Mouse (Mus musculus) kidney, postnatal 4 days (tissue): Measurements from ENCODE around the gene Atp8b2.

ENCODE experiments used
- DNase-seq, 2 experiments: peaks; one replicate each; pipeline ENCODE4 v3.0.0; 2021; ENCODE audit warnings: mixed read lengths in 2 of 2

The Atp8b2 gene

DNA sequence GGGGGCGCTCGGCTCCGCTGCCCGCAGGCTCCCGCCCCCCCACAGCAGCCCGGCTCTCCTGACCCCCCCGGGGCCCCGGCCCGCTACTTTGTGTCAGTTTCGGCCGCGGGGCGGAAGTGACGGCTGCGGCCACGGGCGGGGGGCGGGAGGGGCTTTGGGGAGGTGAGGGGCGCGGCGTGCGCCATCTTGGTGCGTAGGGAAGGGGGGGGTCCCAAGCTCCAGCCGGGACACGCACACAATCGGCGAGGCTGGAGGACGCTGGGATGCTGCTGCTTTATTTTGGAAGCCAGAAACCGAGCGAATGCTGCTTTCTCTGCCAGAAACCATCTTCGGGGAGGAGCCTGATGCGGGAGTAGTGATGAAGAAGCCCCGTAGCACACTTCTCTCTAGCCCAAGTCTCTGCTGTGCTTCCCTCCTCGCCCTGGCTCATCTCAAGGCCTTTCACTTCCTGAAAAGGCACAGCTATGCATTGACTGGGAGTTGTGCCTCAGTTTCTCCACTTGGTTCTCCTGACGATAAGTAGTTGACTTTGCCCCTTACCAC lies at the start of gene Atp8b2:
Atp8b2 (minus strand) TSS at position 288 of the 543 bp plus-strand sequence.
- peak; percentile 84 to 89 for DNase-seq

DNA sequence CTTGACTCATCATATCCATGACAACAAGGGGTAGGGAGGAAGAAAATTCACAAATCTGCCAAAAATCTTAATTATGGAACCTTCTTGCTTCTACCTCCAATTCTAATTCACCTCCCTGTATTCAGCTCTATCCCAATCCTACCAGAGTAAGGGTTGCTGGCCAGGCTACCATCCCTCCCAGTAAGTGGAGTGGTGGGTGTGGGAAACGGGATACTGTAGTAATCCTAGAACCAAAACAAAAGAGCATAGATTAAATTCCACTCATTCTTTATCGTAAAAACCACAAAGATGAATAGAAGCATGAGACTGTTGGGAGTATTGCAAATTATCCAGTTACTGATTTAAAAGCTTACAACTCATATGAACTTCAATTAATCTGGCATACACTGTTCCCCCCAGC lies 47.0 kb upstream of the Atp8b2 start:
- DNase-seq: no peak

DNA sequence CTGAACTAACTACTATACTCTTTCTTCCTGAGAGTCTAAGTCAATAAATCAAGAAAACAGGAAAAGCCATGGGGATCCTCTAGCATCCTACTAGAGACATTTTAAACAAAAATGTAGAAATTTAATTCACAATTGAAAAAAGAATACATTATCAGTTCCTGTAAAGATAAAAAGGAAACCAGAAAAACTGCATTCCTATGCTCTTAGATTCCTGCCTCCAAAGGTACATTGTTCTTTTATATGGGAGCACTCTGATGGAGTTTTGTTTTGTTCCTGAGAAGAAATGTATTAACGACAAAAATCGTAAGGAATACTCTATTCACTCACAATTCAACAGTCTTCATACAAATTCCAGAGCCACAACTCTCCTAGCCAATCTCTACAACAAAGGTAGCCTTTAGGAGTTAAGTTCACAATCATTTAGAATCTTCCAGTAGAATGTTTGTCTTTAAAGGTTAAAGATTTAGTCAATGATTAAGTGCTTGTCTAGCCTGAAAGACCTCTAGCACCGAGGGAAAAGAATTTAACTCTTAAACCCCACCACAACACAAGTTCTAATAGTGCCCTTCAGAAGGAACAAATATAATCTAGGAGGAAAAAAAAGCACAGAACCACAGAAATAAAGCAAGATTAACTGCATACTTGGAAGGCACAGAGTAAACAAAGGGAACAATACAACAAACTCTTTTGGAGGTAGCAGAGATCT lies 40.9 kb upstream of the Atp8b2 start:
- no peak for DNase-seq

DNA sequence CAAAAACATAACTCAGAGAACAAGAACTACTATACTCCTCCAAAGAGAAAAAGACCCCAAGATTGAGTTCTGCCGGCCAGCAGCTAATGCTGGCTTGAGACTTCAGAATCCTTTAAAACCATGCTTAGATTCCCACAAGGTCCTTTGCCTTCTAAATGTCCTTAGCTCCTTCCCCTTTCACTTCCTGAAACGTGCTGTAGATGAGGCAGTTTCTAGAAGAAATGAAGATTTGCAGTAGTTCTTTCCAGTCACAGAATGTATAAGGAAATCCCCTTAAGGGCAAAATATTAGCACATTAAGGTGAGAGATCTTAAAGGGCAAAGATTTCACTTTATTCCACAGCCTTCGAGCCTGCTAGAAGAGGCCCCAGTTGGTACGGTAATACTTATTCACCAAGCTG lies 36.5 kb upstream of the Atp8b2 start:
- DNase-seq: no peak

DNA sequence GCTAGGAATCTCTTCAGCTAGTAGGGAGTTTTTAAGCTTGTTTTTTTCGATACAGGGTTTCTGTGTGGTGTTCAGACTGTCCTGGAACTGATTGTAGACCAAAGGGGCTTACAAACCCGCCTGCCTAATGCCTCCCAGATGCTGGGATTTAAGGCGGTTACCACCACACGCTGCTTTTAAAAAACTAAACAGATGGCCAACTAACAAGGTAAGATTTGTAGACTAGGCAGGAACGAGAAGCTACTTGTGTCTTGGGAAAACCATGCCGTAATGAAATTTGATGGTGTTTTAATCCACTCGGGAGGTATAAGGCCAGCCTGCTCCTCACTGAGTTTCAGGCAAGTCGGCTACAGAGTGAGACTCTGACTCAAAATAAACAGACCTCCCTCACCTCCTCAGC lies 35.8 kb upstream of the Atp8b2 start:
- DNase-seq: peak in 1 of 2 experiments; percentile 18

DNA sequence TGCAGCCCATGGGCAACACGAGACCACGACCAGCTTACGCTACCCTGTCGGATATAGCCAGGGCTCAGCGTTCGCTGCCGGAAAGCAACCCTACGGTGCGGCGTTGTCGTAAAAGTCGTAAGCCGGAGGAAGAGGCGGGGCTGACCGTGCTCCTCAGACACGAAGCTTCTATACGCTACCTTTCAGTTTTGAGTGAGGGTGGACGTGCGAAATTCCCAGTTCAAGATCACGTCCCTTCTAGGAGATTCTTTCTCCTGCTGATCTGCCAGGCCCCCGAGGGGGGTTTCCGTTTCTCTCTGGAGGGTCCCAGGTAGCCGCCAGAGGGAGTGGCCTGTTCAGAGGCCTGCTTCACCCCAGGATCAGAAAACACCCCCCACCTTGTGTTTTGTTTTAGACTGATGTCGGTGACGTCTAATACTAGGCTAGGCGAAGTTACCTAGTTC lies 35.3 kb upstream of the Atp8b2 start, which contains the start of gene Hax1:
Hax1 (minus strand) TSS at position 169 of the 443 bp plus-strand sequence.
- DNase-seq: peak; percentile 96 to 97

DNA sequence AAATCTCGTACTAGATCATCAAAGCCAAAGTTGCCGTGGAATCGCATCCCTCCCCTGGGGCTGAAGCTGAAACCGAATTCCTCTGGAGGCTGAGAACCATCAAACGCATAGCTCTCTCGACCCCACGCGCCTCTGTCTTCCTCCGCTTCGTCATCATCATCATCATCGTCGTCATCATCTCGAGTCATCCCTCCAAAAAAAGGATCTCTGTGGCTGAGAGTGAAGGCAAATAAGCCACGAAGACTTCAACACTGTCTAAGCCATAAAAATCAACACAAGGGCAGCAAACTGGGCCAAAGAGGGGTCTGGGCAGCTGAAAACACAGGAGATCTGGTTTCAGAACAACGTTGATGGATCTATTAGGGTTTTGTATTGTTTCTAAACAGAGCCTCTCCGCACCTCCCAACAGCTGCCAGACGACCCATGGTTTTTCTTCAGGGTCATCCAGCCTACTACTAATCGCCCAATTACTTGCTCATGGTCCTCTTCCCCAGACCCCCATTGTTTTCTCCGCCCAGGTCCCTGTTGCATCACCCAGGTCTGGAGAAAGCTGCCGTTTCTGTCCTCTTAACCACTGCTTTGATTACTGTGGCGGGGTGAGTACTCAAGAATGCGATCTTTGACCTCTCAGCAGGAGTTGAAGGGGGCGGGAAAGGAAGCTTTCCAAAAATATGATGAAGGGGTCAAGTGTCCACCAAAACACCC lies 34.6 kb upstream of the Atp8b2 start:
- DNase-seq: peak; percentile 16 to 32

DNA sequence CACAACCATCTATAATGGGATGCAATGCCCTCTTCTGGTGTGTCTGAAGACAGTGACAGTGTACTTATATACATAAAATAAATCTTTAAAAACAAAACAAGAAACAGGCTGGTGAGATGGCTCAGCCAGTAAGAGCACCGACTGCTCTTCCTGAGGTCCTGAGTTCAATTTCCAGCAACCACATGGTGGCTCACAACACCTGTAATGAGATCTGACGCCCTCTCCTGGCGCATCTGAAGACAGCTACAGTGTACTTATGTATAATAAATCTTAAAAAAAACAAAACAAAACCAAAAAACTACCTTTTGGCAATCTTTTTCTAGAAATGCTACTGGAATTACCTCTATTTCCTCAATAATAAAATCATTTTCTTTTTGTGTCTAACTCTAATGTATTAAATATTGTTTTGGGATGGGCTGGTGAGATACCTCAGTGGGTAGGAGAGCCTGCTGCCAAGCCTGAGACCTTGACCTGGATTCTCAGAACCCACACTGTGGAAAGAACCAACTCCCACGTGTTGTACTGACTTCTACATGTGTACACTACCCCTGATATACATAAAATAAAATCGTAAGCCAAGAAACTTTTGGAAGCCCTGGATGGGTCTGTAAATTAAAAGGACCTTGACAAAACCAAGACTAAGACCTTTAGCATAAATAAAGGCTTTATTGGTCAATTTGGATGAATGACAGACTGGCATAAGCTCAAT lies 31.7 kb upstream of the Atp8b2 start:
- no peak for DNase-seq

DNA sequence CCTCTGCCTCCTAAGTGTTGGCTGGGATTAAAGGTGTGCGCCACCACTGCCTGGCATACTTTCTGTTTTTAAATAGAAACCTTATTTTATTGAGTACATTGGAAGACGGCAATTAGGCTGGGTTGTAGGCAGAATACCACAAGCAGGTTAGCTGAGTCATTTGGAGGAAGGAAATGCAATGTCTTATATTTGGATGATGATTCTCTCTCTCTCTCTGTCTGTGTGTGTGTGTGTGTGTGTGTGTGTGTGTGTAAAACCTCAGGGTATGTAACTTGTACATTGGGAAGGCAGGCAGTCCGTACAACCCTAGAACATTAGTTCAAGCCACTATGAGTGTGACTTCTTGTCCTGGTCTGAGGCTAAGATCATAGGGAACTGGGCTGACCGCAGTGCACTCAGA lies 24.5 kb upstream of the Atp8b2 start:
- DNase-seq: no peak

DNA sequence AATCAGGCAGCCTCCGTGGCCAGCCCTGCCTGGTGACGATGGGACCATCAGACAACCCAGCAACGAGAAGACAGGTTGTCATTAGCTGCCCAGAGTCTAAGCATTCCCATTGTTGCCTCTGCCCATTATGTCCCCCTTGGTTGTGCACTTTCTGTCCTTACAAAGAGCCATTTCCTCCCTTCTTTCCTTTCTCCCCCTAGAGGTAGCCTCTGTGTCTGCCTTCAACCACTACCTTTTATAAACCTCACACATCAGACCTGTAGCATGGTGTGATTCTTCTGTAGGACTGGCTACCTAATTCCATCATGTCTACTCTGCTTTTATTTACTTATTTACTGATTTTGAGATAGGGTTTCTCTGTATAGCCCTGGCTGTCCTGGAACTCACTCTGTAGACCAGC lies 23.9 kb upstream of the Atp8b2 start:
- DNase-seq: no peak

DNA sequence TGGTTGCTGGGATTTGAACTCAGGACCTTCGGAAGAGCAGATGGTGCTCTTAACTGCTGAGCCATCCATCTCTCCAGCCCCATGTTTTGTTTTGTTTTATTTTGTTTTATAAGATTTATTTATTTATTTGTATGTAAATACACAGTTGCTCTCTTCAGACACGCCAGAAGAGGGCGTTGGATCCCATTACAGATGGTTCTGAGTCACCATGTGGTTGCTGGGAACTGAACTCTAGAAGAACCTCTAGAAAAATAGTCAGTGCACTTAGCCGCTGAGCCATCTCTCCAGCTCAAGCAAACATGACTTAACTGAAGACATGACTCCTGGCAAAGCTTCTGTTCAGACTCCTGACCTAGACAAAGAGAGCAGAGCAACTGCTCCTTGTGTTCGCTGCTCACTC lies 19.1 kb upstream of the Atp8b2 start:
- no peak for DNase-seq

DNA sequence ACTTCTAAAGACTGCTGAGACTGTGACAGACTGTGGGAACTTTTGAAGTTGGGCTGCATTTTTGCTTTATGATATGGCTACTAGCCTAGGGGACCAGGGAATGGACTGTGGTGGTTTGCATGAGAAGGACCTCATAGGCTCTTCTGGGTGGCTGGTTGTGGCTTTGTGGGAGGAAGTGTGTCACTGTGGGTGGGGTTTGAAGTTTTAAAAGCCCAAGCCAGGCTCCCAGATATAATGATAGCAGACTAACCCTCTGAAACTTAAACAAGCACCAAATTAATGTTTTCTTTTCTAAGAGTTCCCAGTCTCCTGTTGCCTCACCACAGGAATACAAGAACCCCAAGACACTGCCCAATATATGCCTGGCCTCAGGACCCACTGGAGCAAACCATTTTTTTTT lies 13.6 kb upstream of the Atp8b2 start:
- DNase-seq: no peak

DNA sequence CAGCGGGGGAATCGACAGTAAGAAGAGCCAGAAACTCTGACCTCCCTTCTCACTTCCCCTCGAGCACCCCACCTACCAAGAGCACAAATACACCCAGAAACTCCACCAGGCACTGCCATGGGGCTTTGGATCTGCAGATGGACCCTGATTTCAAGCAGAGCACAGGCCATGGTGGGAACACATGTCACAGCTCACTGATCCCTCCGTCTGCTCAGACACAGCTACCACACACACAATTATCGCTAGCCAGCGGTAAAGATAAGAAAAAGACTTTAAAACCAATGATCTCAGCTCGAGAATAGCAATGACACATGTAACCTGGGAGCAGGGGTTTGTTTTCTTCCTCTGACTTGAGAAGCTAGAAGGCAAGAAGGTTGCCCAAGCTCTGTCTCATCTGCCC lies 5.2 kb upstream of the Atp8b2 start:
- no peak for DNase-seq

DNA sequence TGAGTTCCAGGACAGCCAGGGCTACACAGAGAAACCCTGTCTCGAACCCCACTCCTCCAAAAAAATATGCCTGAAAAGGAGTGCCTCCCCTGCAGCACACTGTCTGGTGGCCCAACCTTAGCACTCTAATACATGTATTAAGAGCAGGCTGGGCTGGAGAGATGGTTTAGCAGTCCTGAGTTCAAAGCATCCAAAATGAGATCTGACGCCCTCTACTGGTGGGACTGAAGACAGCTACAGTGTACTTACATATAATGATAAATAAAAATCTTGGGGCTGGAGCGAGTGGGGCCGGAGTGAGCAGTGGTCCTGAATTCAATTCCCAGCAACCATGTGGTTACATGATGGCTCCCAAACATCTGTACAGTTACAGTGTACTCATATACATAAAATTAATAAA lies 3.6 kb upstream of the Atp8b2 start:
- peak in 1 of 2 experiments; percentile 22 for DNase-seq

DNA sequence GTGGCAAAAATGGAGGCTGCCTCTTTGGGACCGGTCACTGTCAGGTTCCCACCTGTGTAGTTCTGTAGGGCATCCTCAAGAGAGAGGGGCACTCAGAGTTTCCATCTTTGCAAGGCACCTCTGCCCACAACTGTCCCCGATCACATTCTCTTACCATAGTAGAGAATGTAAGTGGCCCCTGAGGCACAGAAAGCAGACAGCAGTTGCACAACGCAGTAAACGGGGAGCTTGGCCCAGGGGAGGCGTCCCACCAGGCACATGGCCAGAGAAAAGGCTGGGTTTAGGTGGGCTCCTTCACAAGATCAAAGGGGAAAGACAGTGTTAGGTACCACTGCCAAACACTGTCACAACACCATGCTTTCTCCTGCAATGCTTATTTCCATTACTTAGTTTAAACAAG lies 2.7 kb upstream of the Atp8b2 start:
- no peak for DNase-seq

DNA sequence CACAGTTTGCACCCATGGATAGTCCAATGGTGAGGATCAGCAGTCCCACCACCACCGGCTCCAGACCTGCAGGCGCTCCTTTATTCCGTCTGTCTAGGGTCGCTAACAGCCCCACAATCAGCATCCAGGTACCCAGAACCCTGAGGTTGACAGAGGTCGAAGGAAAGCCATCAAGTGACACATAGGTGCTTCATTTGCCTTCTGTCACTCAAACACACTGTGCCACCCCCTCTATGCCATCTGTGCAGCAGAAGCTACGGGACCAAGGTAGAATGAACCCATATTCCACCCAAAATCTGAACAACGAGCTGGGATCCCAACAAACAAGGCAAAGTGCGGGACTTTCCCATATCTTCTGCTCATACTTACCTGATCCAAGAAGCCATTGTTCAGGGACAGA lies 2.2 kb upstream of the Atp8b2 start:
- DNase-seq: no peak

DNA sequence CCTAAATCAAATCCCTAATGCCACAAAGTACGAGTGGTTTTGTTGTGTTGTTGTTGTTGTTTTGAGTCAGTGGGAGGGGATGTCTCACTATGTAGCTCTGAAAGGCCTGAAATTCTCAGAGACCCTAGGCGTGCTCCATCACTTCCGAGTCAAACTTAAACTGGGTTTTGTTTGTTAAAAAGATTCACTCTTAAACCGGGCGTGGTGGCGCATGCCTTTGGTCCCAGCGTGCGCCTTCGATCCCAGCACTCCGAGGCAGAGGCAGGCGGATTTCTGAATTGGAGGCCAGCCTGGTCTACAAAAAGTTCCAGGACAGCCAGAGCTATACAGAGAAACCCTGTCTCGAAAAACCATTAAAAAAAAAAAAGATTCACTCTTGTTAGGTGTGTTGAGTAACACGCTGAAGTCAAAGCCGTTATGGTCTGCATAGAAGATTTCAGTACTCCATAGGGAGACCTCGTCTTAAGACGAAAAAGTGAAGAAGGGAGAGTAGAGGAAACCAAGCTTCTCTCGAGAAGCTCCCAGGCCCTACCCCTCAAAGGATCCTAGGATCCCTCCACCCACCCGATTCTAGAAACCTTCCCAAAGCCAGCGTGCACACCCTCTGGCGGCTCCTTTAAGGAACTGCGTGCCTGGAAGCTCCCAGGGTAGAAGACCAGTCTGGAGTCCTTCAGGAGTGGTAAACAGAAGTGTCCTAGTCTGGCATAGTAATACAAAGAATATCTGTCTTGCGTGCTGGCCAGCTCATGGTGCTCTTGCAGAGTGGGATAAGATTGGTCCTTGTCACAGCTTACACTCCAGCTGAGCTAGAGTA lies 825 bp upstream of the Atp8b2 start:
- DNase-seq: peak; percentile 80 to 85

DNA sequence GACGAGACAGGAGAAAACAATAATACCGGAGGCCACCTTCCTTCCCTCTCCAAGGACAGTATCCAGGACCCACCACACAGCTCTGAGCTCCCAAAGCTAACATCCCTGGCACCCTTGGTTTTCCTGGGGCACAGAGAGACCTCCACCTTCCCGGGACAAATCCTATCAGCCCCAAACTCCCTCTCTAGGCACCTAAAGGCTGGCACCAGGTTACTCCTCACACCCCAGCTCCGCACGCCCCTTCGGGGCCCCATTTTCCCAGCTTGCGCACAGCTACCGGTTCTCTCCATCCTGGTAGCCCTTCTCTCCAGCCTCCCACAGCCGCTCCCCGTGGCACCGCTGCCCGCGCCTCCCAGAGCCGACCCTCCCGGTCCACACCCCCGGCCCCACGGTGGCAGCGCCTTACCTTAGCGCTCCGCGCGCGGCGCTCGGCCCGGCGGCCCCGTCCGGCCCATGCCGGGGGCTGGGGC lies 522 bp downstream of the Atp8b2 start:
- DNase-seq: no peak

DNA sequence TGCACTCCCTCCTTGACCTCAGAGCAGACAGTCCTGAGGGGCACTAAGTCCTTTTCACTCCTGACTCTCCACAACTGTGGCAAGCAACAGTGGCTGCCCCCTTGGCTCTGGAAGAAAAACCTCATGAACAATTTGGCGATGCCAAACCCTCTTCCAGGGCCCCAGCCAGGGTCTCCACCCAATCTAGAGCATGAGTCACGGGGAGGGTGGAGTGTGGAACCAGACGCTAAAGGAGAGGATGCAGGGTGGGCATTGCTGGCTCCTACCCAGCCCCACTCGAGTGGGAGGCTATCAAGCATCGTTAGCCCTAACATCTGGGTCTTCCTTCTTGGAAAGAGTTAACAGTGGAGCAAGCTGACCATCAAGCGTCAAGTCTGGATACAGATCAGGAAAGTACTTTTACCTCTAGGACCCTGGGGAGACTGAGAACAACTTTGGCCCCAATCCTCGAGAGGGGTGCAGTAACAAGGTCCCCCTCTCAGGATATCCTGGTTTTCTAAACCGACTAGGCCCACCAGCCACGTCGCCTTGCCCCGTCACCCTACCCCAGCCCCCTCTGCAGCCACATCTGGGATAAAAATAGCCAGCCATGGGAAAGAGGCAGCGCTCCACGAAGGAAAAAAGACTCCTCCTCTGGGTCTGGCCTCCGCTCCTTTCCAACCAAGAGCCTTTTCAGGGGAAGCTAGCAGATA lies 1.1 kb downstream of the Atp8b2 start:
- DNase-seq: peak; percentile 52 to 64

DNA sequence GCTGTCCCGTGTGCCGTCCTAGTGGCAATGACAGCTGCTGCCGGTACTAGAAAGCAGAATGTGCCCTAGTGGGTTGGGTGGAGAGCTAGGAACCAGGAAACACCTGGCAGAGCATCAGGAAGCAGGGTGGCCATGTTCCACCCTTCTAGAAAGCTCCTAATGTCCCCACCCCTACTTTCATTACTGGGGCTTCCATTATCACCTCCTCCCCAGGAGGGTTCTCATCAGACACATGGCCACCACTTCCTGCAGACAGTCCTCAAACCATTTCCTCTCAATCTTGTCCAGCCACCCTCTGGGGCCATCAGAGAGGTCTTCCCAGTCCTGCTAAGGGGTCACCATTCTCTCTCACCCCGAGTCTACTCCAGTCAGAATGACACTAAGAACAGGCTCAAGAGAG lies 1.9 kb downstream of the Atp8b2 start:
- DNase-seq: no peak

DNA sequence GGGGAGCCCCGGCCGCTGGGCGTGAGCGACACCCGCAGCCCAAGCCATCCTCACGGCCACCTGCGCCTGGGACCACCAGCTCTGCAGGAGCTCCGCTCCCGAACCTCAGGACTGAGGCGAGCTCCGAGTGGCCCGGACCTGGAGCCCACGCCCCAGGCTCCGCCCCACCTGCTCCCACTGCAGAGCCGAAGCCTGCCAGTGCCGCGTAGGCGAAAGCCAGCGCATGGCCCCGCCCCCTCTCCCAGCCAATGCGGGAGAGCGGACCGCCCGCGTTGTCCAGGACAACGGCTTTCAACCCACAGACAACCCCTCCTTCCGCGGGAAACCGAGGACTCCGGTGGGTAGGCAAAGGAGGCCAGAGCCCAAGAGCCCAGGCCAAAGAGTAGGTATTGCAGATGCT lies 2.8 kb downstream of the Atp8b2 start:
- peak; percentile 95 to 97 for DNase-seq

DNA sequence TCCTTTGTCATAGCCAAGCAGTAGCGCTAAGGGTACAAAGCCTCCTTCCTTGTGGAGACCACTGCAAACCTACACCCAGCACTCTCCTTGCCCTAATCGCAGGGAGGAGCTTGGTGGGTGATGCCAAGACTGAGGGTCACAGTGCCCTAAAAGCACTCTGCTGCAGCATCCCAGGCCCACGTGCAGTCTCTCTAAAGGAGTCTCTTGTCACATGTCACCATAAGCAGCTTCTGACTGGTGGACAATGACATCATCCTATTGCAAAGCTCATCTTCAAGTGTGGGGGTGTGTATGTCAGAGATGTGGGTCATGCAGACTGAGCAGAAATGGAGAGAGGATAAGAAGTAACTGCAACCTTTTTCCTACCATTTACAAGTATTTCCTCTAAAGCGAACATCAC lies 3.9 kb downstream of the Atp8b2 start:
- no peak for DNase-seq
